Mouse (Mus musculus) ES-CJ7 (cell line): ENCODE measurements around the gene Eapp.
"Not testable (repeated sequence)": the region's sequence is repeated elsewhere in the genome, so short reads cannot be mapped to it uniquely, and the experiment has no call there.

Experiments
- DNase-seq: peaks from one replicate; pipeline ENCODE4 v3.0.0; 2011; ENCODE audit warnings: low read depth, low spot score

The Eapp gene

GRCm38 (mm10) chr12:54683182-54683581 lies 12.5 kb downstream of the Eapp start:
- DNase-seq = peak; percentile 57

- DNase-seq = no peak
These were observed 19.0 kb downstream of the Eapp start for GRCm38 (mm10) chr12:54676709-54677108.

DNA sequence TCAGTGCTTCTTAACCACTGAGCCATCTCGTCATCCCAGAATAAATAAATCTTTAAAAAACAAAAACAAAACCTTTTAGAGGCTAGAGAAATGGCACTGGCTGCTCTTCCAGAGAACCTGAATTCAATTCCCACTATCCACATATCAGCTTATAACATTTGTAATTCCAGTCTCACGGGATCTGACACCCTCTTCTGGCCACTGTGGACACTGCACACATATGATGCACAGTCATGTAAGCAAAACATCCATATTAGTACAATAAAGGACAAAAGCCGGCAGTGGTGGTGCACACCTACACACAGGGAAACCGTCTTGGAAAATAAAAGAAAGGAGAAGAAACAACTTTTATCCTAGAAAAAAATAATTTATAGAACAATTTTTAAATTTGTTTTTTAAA lies 20.3 kb downstream of the Eapp start:
- peak; percentile 40 for DNase-seq

DNA sequence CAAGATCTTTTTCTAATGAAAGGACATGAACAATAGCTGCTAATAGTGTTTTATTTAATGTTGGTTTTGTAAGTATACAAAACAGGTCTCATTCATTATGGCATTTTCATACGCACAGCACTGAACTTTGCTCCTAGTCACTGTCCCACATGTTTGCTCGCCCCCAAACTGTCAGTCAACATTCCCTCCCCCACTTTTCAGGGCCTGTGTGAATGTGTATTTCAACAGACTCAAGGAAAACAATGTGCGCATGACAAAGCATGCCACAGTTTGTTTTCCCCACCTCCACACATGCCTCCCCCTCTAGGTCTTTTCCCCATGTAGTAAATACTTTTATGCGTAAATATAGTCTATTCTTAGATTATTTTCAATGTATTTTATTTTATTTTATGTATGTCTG lies 24.4 kb downstream of the Eapp start:
- DNase-seq = no peak

DNA sequence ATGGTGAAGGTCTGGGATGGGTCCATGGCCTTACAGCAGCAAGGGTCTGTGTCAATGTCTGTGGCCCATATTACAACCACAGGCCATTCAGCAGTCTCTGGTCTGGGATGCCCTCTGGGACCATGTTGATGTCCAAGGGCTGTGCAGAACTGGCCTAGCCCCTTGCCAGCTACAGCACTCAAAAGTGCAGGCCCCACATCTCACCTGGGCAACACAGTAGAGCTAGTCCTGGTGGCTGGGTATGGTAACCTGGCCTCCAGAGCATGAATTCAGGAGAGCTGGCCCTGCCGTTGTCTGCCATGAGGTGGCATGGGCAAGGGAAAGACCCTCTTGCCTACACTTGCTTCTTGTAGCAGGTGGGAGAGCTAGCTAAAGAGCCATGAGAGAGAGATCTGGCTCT lies 27.6 kb downstream of the Eapp start:
- DNase-seq = no peak

- DNase-seq = no peak
These were observed 30.2 kb downstream of the Eapp start for GRCm38 (mm10) chr12:54665526-54665925.

GRCm38 (mm10) chr12:54661470-54661869 lies 34.2 kb downstream of the Eapp start:
- not testable (repeated sequence) for DNase-seq

DNA sequence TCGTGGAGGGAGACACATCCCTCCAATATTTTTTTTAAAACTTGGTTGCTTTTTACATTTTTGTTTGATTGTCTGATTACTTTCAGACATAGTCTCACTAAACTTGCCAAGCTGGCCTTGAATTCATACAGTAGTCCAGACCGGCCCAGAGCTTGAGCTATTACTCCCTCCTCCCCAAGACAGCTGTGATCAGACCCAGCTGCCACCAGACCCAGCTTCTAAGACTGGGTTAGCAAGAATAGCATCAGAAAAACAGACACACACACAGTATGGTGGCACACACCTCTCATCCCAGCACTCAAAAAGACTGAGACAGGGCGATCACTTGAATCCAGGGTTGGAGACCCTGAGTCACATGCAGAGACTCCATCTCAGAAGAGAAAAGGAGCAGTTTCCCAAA lies 35.8 kb downstream of the Eapp start:
- DNase-seq = no peak

- no peak for DNase-seq
These were observed 37.1 kb downstream of the Eapp start for GRCm38 (mm10) chr12:54658425-54659092.

DNA sequence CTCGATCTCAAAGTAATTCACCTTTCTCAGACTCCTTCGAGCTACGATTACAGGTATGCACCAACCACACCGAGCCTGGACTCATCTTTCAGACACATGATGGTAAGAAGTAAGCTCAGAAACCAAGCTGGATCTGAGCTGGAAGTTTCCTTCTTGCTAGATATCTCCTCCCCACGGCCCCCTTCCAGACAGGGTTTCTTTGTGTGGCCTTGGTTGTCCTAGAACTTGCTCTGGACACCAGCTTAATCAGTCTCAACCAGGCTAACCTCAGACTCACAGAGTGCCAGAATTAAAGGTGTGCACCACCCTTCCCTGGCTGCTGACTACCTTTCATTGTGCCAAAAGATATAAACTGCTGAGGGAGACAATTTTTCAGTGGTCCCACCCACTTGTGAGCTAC lies 37.7 kb downstream of the Eapp start:
- DNase-seq = no peak

DNA sequence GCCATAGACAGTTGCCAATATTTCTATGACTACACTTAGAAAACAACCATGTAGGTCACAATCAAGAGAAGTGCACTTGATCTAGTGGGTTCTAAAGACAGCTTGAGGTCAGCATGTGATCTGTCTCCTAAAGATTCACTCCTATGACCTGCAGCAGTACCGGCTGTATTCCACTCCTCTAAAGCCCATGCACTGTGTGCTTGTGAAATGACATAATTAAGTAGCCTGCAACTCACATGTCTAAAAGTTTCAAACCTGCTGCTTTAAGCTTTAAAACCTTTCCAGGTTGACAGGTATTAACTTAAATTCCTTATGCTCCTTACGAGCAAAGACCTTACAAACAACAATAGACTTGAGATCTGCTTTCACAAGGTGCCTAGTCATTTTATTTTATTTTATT lies 38.5 kb downstream of the Eapp start:
- DNase-seq = no peak

GRCm38 (mm10) chr12:54656396-54657171 lies 39.1 kb downstream of the Eapp start, which contains the start of gene Sptssa:
TSS of gene Sptssa (minus strand) at chr12:54656573.
- peak; percentile 92 for DNase-seq

GRCm38 (mm10) chr12:54656039-54656395 lies 39.7 kb downstream of the Eapp start:
- peak; percentile 78 for DNase-seq

DNA sequence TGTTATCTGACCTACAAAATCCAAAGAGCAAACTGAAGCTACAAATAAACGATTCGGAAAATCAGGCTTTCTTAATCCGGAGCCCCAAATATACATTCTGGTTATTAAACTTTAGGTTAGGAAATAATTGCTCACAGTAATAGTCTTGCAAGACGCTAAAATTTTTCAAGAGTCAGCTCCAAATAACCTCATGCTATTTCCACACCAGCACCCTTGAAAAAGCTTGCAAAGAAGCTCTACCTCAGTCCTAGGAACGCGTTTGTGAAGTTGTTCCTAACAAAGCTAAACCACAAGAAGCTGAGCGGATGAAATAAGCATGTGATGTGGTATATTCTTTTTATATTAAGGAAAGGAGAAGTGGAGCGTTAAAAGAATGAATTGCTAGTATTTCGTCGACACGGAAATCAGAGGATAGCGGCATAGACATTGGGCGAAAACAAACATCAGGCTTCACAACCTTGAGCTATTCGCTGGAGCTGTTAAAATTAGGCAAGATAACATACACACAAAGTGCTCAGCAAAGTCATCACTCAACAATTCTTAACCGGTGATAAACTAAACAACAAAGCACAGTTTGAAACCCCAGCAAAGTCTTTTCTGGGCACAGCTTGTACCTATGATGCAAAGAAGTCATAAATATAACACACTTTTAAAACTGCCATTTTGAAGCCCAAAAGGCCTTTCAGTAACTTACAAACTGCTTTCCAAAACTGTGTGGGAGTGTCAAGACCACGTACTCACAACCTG lies 40.2 kb downstream of the Eapp start:
- no peak for DNase-seq

GRCm38 (mm10) chr12:54654741-54655140 lies 41.0 kb downstream of the Eapp start:
- DNase-seq = no peak

DNA sequence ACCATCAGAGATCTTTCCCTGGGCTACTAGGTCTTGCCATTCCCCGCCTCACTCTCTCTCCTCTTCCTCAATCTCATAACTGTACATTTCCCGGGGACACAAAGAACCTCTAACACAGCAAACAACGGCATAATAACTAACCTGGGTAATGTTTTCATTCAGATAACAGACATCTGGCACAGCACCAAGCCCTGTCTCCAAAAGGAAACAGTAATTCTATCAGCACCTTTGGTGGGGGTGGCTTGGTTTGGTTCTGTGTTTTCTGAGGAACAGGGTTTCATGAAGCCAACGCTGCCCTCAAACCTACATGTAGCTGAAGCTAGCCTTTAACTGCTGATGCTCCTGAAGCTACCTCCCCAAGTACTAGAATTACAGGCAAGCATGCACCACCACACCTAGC lies 41.6 kb downstream of the Eapp start:
- DNase-seq = no peak

DNA sequence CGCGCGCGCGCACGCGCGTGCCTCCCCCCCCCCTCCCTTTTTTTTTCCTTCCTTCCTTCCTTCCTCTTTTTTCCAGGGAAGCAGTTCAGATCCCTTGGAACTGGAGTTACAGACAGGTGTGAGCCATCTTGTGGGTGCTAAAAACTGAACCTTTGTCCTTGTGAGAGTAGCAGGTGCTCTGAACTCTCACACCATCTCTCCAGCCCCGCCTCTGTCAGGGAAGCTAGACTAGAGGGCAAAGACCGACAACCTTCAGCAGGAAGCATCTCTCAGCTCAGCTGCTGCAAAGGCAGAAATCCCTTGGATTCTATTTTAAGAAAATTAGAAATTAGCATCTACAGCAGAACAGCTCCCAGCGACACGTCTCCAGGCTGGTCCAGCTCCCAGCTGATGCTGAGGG lies 43.4 kb downstream of the Eapp start:
- DNase-seq = peak; percentile 13

DNA sequence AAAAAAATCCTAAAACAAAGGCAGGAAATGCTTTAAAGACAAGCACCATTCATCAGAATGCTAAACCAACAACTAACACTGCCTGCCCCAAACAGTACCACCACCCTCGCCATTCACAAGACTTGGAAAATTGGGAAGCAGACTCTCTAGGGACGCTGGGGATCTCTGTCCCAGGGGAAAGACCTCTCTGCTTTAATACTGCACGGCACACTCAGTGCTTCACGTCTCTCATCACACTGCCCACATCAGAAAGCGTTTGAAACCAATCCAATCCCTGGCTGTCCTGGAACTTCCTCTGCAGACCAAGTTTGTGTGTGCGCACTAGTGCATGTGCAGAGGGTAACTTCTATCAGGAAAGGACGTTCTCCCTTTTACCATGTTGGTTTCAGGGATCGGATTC lies 43.9 kb downstream of the Eapp start:
- no peak for DNase-seq

DNA sequence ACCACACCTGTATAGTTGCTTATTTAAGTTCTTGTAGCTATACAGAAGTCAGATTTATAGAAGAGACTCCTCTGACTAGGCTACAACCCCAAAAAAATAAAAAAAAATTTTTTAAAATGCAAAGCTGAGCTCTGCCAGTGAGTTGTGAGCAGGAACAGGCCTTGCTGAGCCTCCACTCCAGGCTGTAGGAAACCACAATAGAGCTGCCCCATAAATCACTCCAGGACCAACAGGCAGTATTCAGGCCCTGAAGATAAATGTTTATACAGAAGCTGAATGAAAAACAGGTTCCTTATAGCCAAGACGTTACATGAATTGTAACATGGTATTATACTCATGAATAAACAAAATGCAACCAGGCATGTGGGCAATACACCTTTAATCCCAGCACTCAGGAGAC lies 44.5 kb downstream of the Eapp start:
- DNase-seq = no peak

- DNase-seq = peak; percentile 57
These were observed 50.8 kb downstream of the Eapp start for GRCm38 (mm10) chr12:54644947-54645346.

- DNase-seq = no peak
These were observed 52.3 kb downstream of the Eapp start for GRCm38 (mm10) chr12:54643320-54643892.

DNA sequence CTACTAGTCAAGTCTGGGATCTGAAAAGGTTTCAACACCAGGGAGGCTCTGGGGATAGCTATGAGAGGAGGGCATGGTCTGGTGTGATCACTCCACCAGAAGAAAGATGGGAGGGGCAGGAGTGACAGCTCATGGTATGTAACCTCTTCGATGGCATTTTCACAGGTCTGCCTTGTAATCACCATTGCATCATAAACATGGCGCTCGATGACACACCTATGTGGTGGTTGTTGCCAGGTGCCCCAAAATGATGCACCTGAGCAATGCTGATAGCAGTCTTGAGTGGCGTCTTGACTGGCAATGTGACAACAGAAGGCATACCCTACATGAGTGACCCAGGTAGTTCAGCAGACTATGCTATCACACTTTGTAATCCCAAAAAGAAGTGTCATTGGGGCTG lies 54.3 kb downstream of the Eapp start:
- DNase-seq = no peak
